Mouse (Mus musculus) gastrocnemius, adult 2 months (tissue): ENCODE data around the gene Rab5a. TPM values are rescaled to one million over a fixed set of nuclear protein-coding genes. Genes with fewer than 3 reads are reported as not detected.

Experiments
- DNase-seq: peaks from one replicate; pipeline ENCODE4 v3.0.0; 2022
- H3K27ac ChIP-seq: fragments of 200-600 bp; 2 replicates; pipeline ENCODE4 v1.8.1; 2022; ENCODE audit warnings: mild to moderate bottlenecking
- H3K4me3 ChIP-seq: fragments of 200-600 bp; 2 replicates; pipeline ENCODE4 v1.8.1; 2022; ENCODE audit warnings: mild to moderate bottlenecking, moderate library complexity
- CTCF ChIP-seq: fragments of 200-600 bp; IDR thresholded peaks from 2 replicates; pipeline ENCODE4 v1.8.1; 2022; ENCODE audit warnings: antibody characterized with exemption, mild to moderate bottlenecking, moderate library complexity
- intact Hi-C: fragments of 180-260 bp; cut with DNase I; formaldehyde crosslinking; loops from one replicate; pipeline ENCODE4 v1.15.1; 2025
- total RNA-seq, 2 experiments: library from RNA; stranded (reverse); gene quantifications; 2 replicates each; pipeline ENCODE4 v1.2.3; 2021

Rab5a gene
- total RNA-seq, 2 experiments from 2014 or later = 48.0 to 52.0 TPM

DNA sequence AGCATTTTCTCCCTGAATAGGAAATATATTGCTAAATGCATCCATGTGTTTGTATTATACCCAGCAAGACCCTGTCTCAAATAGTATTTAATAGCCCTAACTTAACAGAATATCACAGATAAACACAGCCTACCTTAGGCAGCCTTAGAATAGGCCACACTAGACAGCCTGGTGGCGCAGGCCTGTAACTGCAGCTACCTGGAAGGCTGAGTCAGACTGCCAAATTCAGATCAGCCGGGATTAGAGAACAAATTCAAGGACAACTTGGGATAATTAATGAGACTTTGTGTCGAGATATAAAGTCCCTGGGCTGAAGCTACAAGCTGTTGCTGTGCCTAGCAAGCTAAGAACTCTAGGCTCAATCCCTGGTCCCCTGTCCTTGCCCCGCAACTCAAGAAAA, 75.1 kb downstream of the Rab5a start:
- H3K27ac ChIP-seq = no peak overlapping the region
- no peak overlapping the region for H3K4me3 ChIP-seq
- DNase-seq = no peak
- TF ChIP-seq CTCF = peak; percentile 42
- intact Hi-C loops = no loop called here

DNA sequence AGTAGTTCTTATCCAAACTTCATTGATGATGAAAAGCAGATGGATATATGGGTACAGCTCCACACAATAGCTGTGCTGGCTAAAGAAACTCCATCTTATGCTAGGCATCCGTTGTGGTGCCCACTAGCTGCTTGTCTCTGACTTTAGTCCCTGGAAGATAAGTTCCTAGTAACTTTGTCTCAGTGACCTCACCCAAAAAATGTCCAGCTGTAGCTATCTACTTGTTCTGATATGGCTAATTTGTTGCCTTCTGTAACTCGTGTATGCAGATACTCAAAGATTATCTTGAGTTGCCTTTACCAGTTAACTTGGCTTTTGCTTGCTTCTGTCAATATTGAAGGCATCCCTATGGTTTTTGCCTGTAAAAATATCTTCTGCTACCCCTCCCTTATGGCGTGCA, 75.8 kb downstream of the Rab5a start:
- Histone ChIP-seq H3K4me3 (no peak overlapping the region), H3K27ac (no peak overlapping the region)
- no peak for TF ChIP-seq CTCF
- intact Hi-C loops = no loop called here
- DNase-seq = no peak

Other genes starting within 250 kb of the Rab5a start
- gene Efhb, start 15.9 kb upstream of the Rab5a start, total RNA-seq = under 1 TPM; 0.06 to 0.10 TPM
- not detected for gene Pp2d1, start 60.2 kb downstream of the Rab5a start, total RNA-seq
- gene Kat2b, start 87.6 kb downstream of the Rab5a start, total RNA-seq = 10 to 100 TPM; 65.7 to 70.4 TPM
- gene Sgo1, start 210.1 kb downstream of the Rab5a start, total RNA-seq = not detected